Mouse (Mus musculus) layer of hippocampus, adult 9-10 months (tissue): Measurements from ENCODE around the gene Kcnc2.
"Not testable (repeated sequence)": the region's sequence is repeated elsewhere in the genome, so short reads cannot be mapped to it uniquely, and the experiment has no call there.

Experiments used
- DNase-seq: peaks from one replicate; pipeline ENCODE4 v3.0.0; 2022; ENCODE audit warnings: low spot score

The Kcnc2 gene

GRCm38 (mm10) chr10:112270887-112271802 is at the start of gene Kcnc2:
Kcnc2 (plus strand) TSS chr10:112271121.
- DNase-seq, result no peak

GRCm38 (mm10) chr10:112227073-112227472 is 43.8 kb upstream of the Kcnc2 start:
- no peak for DNase-seq

- not testable (repeated sequence) for DNase-seq
These were observed 41.7 kb upstream of the Kcnc2 start for GRCm38 (mm10) chr10:112229091-112229843.

GRCm38 (mm10) chr10:112232733-112233132 is 38.2 kb upstream of the Kcnc2 start:
- not testable (repeated sequence) for DNase-seq

GRCm38 (mm10) chr10:112235396-112235940 is 35.5 kb upstream of the Kcnc2 start:
- DNase-seq, result not testable (repeated sequence)

- DNase-seq, result no peak
These were observed 22.6 kb upstream of the Kcnc2 start for GRCm38 (mm10) chr10:112248273-112248672.

GRCm38 (mm10) chr10:112263467-112263866 is 7.5 kb upstream of the Kcnc2 start:
- no peak for DNase-seq

GRCm38 (mm10) chr10:112269481-112269880 is 1.4 kb upstream of the Kcnc2 start:
- DNase-seq, result no peak

GRCm38 (mm10) chr10:112269939-112270781 is 761 bp upstream of the Kcnc2 start:
- no peak for DNase-seq

- DNase-seq, result no peak
These were observed 863 bp downstream of the Kcnc2 start for GRCm38 (mm10) chr10:112271803-112272165.

- DNase-seq, result no peak
These were observed 1.2 kb downstream of the Kcnc2 start for GRCm38 (mm10) chr10:112272171-112272570.

- no peak for DNase-seq
These were observed 7.1 kb downstream of the Kcnc2 start for GRCm38 (mm10) chr10:112277996-112278395.

- no peak for DNase-seq
These were observed 44.2 kb downstream of the Kcnc2 start for GRCm38 (mm10) chr10:112315136-112315535.

- DNase-seq, result no peak
These were observed 46.9 kb downstream of the Kcnc2 start for GRCm38 (mm10) chr10:112317783-112318182.

- DNase-seq, result no peak
These were observed 86.9 kb downstream of the Kcnc2 start for GRCm38 (mm10) chr10:112357669-112358362.

GRCm38 (mm10) chr10:112358363-112358704 is 87.4 kb downstream of the Kcnc2 start:
- DNase-seq, result no peak

- DNase-seq, result peak; percentile 20
These were observed 89.8 kb downstream of the Kcnc2 start for GRCm38 (mm10) chr10:112360704-112361103.

- no peak for DNase-seq
These were observed 97.4 kb downstream of the Kcnc2 start for GRCm38 (mm10) chr10:112368369-112368768.

GRCm38 (mm10) chr10:112377163-112377562 is 106.2 kb downstream of the Kcnc2 start:
- DNase-seq, result no peak

- no peak for DNase-seq
These were observed 107.5 kb downstream of the Kcnc2 start for GRCm38 (mm10) chr10:112378465-112378864.

- DNase-seq, result no peak
These were observed 109.7 kb downstream of the Kcnc2 start for GRCm38 (mm10) chr10:112380590-112380989.
